Mouse (Mus musculus) CH12.LX (cell line): ENCODE data around the gene Msx3. TPM values are rescaled to one million over a fixed set of nuclear protein-coding genes. Genes with fewer than 3 reads are reported as not detected.

ENCODE experiments used
- DNase-seq: peaks from one replicate; pipeline ENCODE4 v3.0.0-alpha.2; 2013; ENCODE audit errors: extremely low read depth
- H3K27ac ChIP-seq: 2 replicates; pipeline ENCODE4 v1.5.1; 2012; ENCODE audit warnings: low read depth, mild to moderate bottlenecking, control low read depth, moderate library complexity; ENCODE audit not compliant: insufficient read depth
- H3K27me3 ChIP-seq: replicated peaks from 2 replicates; pipeline ENCODE3; 2012; ENCODE audit warnings: inconsistent platforms
- H3K36me3 ChIP-seq, 2 experiments: replicated peaks in 1 of 2; 2 replicates each; pipeline versions ENCODE3 to v1.6.1; 2012; ENCODE audit warnings: inconsistent platforms in 1 of 2, low read length in 1 of 2, mild to moderate bottlenecking in 1 of 2, mixed read lengths in 1 of 2, moderate library complexity in 1 of 2; ENCODE audit not compliant: control insufficient read depth in 1 of 2, insufficient read depth in 1 of 2
- H3K4me1 ChIP-seq, 2 experiments: 2 replicates each; pipeline ENCODE4 v1.6.1; 2012; ENCODE audit warnings: inconsistent platforms in 1 of 2, moderate library complexity in 1 of 2; ENCODE audit not compliant: insufficient read depth in 2 of 2, control insufficient read depth in 1 of 2
- H3K4me2 ChIP-seq: 2 replicates; pipeline ENCODE4 v1.6.1; 2012; ENCODE audit warnings: low read depth, mild to moderate bottlenecking, control low read depth; ENCODE audit not compliant: poor library complexity, insufficient read depth, severe bottlenecking
- H3K4me3 ChIP-seq, 3 experiments: fragments of 150-350 bp in 1 of 3; sonication (generic) in 1 of 3; replicated peaks in 1 of 3; 2 replicates each; pipeline versions ENCODE3 to v1.5.1; 2011 to 2012; ENCODE audit warnings: low read depth in 2 of 3, low read length in 2 of 3, mild to moderate bottlenecking in 2 of 3, moderate library complexity in 2 of 3, control low read depth in 1 of 3, improper control_type of control experiment in 1 of 3, inconsistent platforms in 1 of 3, mixed read lengths in 1 of 3; ENCODE audit not compliant: poor library complexity in 1 of 3
- H3K79me2 ChIP-seq: replicated peaks from 2 replicates; pipeline ENCODE4 v1.6.1; 2012; ENCODE audit warnings: mild to moderate bottlenecking, moderate library complexity; ENCODE audit not compliant: control insufficient read depth, poor library complexity, insufficient read depth, severe bottlenecking; ENCODE audit errors: extremely low read depth
- H3K9ac ChIP-seq: 2 replicates; pipeline ENCODE4 v1.6.1; 2012; ENCODE audit warnings: low read depth, mild to moderate bottlenecking, control low read depth, moderate library complexity; ENCODE audit not compliant: insufficient read depth
- H3K9me3 ChIP-seq: replicated peaks from 2 replicates; pipeline ENCODE3; 2012; ENCODE audit warnings: low read length, inconsistent platforms, mixed read lengths
- BHLHE40 ChIP-seq: IDR thresholded peaks from 2 replicates; pipeline ENCODE4 v1.6.1; 2011; ENCODE audit warnings: mild to moderate bottlenecking, low read depth, low read length, improper control_type of control experiment
- CHD2 ChIP-seq: IDR thresholded peaks from 2 replicates; pipeline ENCODE4 v1.6.1; 2011; ENCODE audit warnings: low read length, improper control_type of control experiment
- CTCF ChIP-seq, 2 experiments: IDR thresholded peaks in 1 of 2; conservative IDR thresholded peaks in 1 of 2; 2 replicates each; pipeline ENCODE4 v1.5.1; 2011 to 2012; ENCODE audit warnings: low read depth in 2 of 2, low read length in 2 of 2, improper control_type of control experiment in 1 of 2, inconsistent platforms in 1 of 2, mild to moderate bottlenecking in 1 of 2, moderate library complexity in 1 of 2
- E2F4 ChIP-seq: IDR thresholded peaks from 2 replicates; pipeline ENCODE4 v1.6.1; 2011; ENCODE audit warnings: low read depth, low read length, improper control_type of control experiment; ENCODE audit not compliant: insufficient replicate concordance
- ELF1 ChIP-seq: IDR thresholded peaks from 2 replicates; pipeline ENCODE4 v1.6.1; 2014; ENCODE audit warnings: low read depth, mild to moderate bottlenecking, inconsistent platforms, low read length, improper control_type of control experiment
- HCFC1 ChIP-seq: IDR thresholded peaks from 2 replicates; pipeline ENCODE4 v1.6.1; 2012; ENCODE audit warnings: low read depth, mild to moderate bottlenecking, inconsistent platforms, low read length, improper control_type of control experiment
- JUN ChIP-seq: IDR thresholded peaks from 2 replicates; pipeline ENCODE4 v1.6.1; 2011; ENCODE audit warnings: low read depth, mild to moderate bottlenecking, low read length, improper control_type of control experiment, moderate library complexity; ENCODE audit not compliant: insufficient read depth
- MAFK ChIP-seq: IDR thresholded peaks from 2 replicates; pipeline ENCODE4 v1.6.1; 2011; ENCODE audit warnings: low read length, improper control_type of control experiment; ENCODE audit not compliant: insufficient replicate concordance
- MAX ChIP-seq: IDR thresholded peaks from 2 replicates; pipeline ENCODE4 v1.6.1; 2011; ENCODE audit warnings: low read length, improper control_type of control experiment
- MAZ ChIP-seq: IDR thresholded peaks from 2 replicates; pipeline ENCODE4 v1.6.1; 2012; ENCODE audit warnings: low read depth, mild to moderate bottlenecking, inconsistent platforms, low read length, improper control_type of control experiment, moderate library complexity
- MXI1 ChIP-seq: IDR thresholded peaks from 2 replicates; pipeline ENCODE4 v1.6.1; 2011; ENCODE audit warnings: mild to moderate bottlenecking, low read depth, low read length, improper control_type of control experiment
- NELFE ChIP-seq: IDR thresholded peaks from 2 replicates; pipeline ENCODE4 v1.6.1; 2011; ENCODE audit warnings: low read depth, low read length, improper control_type of control experiment
- NRF1 ChIP-seq: IDR thresholded peaks from 2 replicates; pipeline ENCODE4 v1.6.1; 2014; ENCODE audit warnings: low read depth, mild to moderate bottlenecking, inconsistent platforms, low read length, improper control_type of control experiment, moderate library complexity
- PAX5 ChIP-seq: IDR thresholded peaks from 2 replicates; pipeline ENCODE4 v1.6.1; 2012; ENCODE audit warnings: low read length, inconsistent platforms, mixed read lengths
- POLR2A ChIP-seq: IDR thresholded peaks from 2 replicates; pipeline ENCODE4 v1.6.1; 2011; ENCODE audit warnings: low read depth, mild to moderate bottlenecking, improper control_type of control experiment, low read length
- POLR2AphosphoS2 ChIP-seq: IDR thresholded peaks from 2 replicates; pipeline ENCODE4 v1.6.1; 2011; ENCODE audit warnings: low read depth, low read length, improper control_type of control experiment
- RCOR1 ChIP-seq: conservative IDR thresholded peaks from 2 replicates; pipeline ENCODE4 v1.6.1; 2012; ENCODE audit warnings: low read depth, mild to moderate bottlenecking, inconsistent platforms, low read length, improper control_type of control experiment
- SMC3 ChIP-seq: IDR thresholded peaks from 2 replicates; pipeline ENCODE4 v1.6.1; 2011; ENCODE audit warnings: low read depth, low read length, improper control_type of control experiment
- TCF12 ChIP-seq: IDR thresholded peaks from 2 replicates; pipeline ENCODE4 v1.6.1; 2014; ENCODE audit warnings: low read depth, mild to moderate bottlenecking, inconsistent platforms, low read length, improper control_type of control experiment
- USF2 ChIP-seq: conservative IDR thresholded peaks from 2 replicates; pipeline ENCODE4 v1.6.1; 2011; ENCODE audit warnings: low read depth, low read length, improper control_type of control experiment
- ZMIZ1 ChIP-seq: IDR thresholded peaks from 2 replicates; pipeline ENCODE4 v1.6.1; 2012; ENCODE audit warnings: low read depth, mild to moderate bottlenecking, inconsistent platforms, low read length, improper control_type of control experiment
- ZNF384 ChIP-seq: IDR thresholded peaks from 2 replicates; pipeline ENCODE4 v1.6.1; 2012; ENCODE audit warnings: low read depth, low read length, improper control_type of control experiment, inconsistent platforms
- dilution Hi-C: fragments of 300-500 bp; cut with MboI; formaldehyde crosslinking; loops from 2 replicates; pipeline ENCODE4 v1.14.3; 2020; ENCODE audit warnings: low sequenced_read_pairs; ENCODE audit not compliant: extremely low pct_unique_long_range_greater_than_20kb, extremely low pct_ligation_motif_present
- in situ Hi-C: fragments of 300-500 bp; cut with MboI; formaldehyde crosslinking; loops from 3 replicates; pipeline ENCODE4 v1.14.3; 2019; ENCODE audit warnings: low sequenced_read_pairs, low pct_ligation_motif_present, low pct_unique_long_range_greater_than_20kb, mixed read lengths
- polyA plus RNA-seq: library from polyadenylated mRNA; unstranded; fragments of >175 nt; gene quantifications from 2 replicates; pipeline ENCODE4 v1.2.1, GENCODE M21; 2012; ENCODE audit warnings: low read depth; ENCODE audit not compliant: insufficient read length
- total RNA-seq, 2 experiments: library from RNA; depleted of rRNA; stranded (reverse); fragments of 300-350 nt in 1 of 2; fragments of >200 nt in 1 of 2; gene quantifications; 2 replicates each; pipeline ENCODE4 v1.2.3; 2012 to 2014

The Msx3 gene
- total and polyA plus RNA-seq, 3 experiments = not detected

DNA sequence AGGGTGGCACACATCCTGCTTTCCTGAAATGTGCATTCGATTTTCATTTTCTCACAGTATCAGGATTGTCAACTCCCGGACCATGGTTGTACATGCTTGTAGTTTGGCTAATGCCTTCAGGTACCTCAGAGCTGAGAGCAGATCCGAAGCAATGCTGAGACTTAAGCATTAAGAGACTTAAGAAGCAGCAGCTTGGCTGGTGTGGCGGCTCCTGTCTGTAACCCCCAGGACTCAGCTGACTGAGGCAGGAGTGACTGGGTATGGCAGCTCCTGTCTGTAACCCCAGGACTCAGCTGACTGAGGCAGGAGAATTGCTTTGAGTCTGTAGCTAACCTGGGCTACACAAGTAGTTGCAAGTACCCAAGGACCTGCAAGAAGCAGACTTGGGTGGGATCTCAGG lies 3.3 kb downstream of the Msx3 start:
- peaks cover 2 to 6% of the 10 kb centered on the region in 2 experiments for H3K36me3 ChIP-seq
- no peak overlapping the region for H3K4me3 ChIP-seq
- no peak overlapping the region for H3K9ac ChIP-seq
- no peaks in the 10 kb centered on the region for H3K79me2 ChIP-seq
- peaks cover 0 to 3% of the 10 kb centered on the region in 2 experiments; a peak in 1 of 4 replicates for H3K4me1 ChIP-seq
- H3K27me3 ChIP-seq = peaks cover 8% of the 10 kb centered on the region
- dilution Hi-C loops (no loop called here), in situ Hi-C loops (no loop called here)
- no peak overlapping the region for H3K27ac ChIP-seq
- DNase-seq = no peak
- H3K9me3 ChIP-seq = peaks cover 12% of the 10 kb centered on the region
- no peak for TF ChIP-seq JUN
- no peak for TF ChIP-seq BHLHE40
- TF ChIP-seq MXI1 = no peak
- no peak for TF ChIP-seq HCFC1
- no peak for TF ChIP-seq MAFK
- no peak for TF ChIP-seq ZNF384
- TF ChIP-seq ELF1 = no peak
- TF ChIP-seq MAZ = no peak
- TF ChIP-seq USF2 = no peak
- no peak for TF ChIP-seq POLR2A
- no peak for TF ChIP-seq CTCF (conservative IDR thresholded peaks at IDR 0.05 in 1 of 2, IDR thresholded peaks at IDR 0.05 in 1 of 2; ENCODE audit: low read depth in 2 of 2, low read length in 2 of 2)
- TF ChIP-seq MAX = no peak
- no peak for TF ChIP-seq PAX5
- TF ChIP-seq TCF12 = no peak
- TF ChIP-seq SMC3 = no peak
- no peak for TF ChIP-seq NRF1
- TF ChIP-seq, all 38 proteins: peak for 0
- no peak overlapping the region for H3K4me2 ChIP-seq

DNA sequence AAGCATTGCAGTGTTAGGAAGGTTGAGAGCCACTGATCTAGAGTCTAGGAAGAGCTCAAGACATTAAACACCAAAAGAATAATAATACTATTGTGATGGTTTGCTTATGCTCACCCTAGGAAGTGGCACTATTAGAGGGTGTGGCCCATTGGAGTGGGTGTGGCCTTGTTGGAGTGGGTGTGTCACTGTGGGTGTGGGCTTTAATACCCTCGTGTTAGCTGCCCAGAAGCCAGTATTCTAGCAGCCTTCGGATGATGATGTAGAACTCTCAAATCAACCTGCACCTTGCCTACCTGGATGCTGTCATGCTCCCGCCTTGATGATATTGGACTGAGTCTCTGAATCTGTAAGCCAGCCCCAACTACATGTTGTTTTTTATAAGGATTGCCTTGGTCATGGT lies 6.2 kb downstream of the Msx3 start:
- no peak overlapping the region for H3K9ac ChIP-seq
- TF ChIP-seq PAX5 (no peak), RCOR1 (no peak), CHD2 (no peak), E2F4 (no peak), NRF1 (no peak), MAFK (no peak), ZNF384 (no peak), NELFE (no peak), MAX (no peak), TCF12 (no peak), POLR2AphosphoS2 (no peak), ZMIZ1 (no peak), USF2 (no peak), POLR2A (no peak)
- no peak overlapping the region for H3K4me3 ChIP-seq
- H3K79me2 ChIP-seq = no peaks in the 10 kb centered on the region; the same call in 1 of the 2 replicates
- peaks cover 2% of the 10 kb centered on the region for H3K9me3 ChIP-seq
- dilution Hi-C loops = no loop called here
- H3K36me3 ChIP-seq = peaks cover 17 to 33% of the 10 kb centered on the region in 2 experiments
- no peaks in the 10 kb centered on the region for H3K27me3 ChIP-seq
- no peak for DNase-seq
- in situ Hi-C loops = no loop called here
- H3K4me1 ChIP-seq = peaks cover 0 to 3% of the 10 kb centered on the region in 2 experiments; a peak in 2 of 4 replicates
- H3K4me2 ChIP-seq = no peak overlapping the region
- no peak overlapping the region for H3K27ac ChIP-seq
